Mouse (Mus musculus): ENCODE measurements around the gene Cpxm2. TPM values are rescaled to one million over a fixed set of nuclear protein-coding genes. Genes with fewer than 3 reads are reported as not detected.

Gene Cpxm2
- polyA plus RNA-seq, 2 experiments: 0.04 TPM; not detected in 1

GRCm38 (mm10) chr7:132171716-132172115 lies 17.2 kb upstream of the Cpxm2 start:
- H3K9ac ChIP-seq (replicated peaks): no peak overlapping the region
- ATAC-seq (ENCODE audit: insufficient read depth): no peak
- WGBS (ENCODE audit: insufficient replicate concordance): 63% methylated on average over 5 of the region's 5 CpGs
- H3K27me3 ChIP-seq (ENCODE audit: control insufficient read depth, insufficient read depth, low read length): no peaks in the 10 kb centered on the region
- no peak overlapping the region for H3K4me2 ChIP-seq (ENCODE audit: low read depth)
- H3K4me1 ChIP-seq (replicated peaks; ENCODE audit: control insufficient read depth in 2 of 2, insufficient read depth in 2 of 2, low read length in 1 of 2): no peaks in the 10 kb centered on the region
- H3K4me3 ChIP-seq (ENCODE audit: insufficient read depth in 1 of 2, low read depth in 2 of 2, low read length in 2 of 2): no peak overlapping the region
- no peak for DNase-seq (ENCODE audit: low read depth in 3 of 3, low spot score in 3 of 3)
- H3K9me3 ChIP-seq (ENCODE audit: control insufficient read depth, low read length): no peaks in the 10 kb centered on the region
- no peaks in the 10 kb centered on the region for H3K36me3 ChIP-seq (replicated peaks; ENCODE audit: control insufficient read depth, insufficient read depth, low read depth)
- TF ChIP-seq CTCF (IDR thresholded peaks at IDR 0.05; ENCODE audit: low read depth) (no peak), EP300 (IDR thresholded peaks at IDR 0.05; ENCODE audit: low read depth) (no peak)
- H3K27ac ChIP-seq: no peak overlapping the region

DNA sequence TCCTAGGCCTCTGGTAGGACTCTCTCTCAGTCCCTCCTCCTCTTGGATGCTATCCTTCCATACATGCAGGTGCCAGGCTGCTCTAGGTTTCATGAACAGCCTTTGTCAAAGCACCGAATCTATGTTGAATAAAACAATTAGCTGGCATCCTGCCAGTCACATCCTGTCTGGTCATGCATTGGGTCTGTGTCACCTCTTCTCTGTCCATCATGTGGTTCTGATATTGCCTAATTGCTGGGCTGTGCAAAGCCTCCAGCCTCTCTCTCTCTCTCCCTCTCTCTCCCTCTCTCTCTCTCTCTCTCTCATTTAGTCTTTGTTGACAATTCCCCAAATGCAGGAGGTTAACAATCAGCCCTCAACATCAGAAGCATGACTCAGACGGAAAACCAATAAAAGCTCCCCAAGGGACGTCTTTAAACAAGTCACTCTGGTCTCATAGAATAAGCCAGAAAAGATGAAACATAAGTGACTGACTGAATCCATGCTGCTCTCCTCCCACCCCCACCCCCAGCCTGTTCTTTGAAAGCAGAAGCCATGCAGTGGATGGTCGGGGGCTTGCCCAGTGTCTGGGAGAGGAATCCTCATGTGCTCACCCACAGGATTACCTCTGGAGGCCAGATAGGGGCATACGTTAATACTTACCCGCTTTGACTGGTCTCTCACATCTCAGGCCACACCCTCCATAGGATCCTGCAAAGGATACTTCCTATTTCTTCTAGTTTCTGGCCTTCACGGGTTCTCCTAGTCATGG lies 15.1 kb upstream of the Cpxm2 start:
- WGBS (ENCODE audit: insufficient replicate concordance): 38% methylated on average over 7 of the region's 7 CpGs
- Histone ChIP-seq H3K27me3 (ENCODE audit: control insufficient read depth, insufficient read depth, low read length) (no peaks in the 10 kb centered on the region), H3K9ac (replicated peaks) (no peak overlapping the region), H3K9me3 (ENCODE audit: control insufficient read depth, low read length) (no peaks in the 10 kb centered on the region), H3K27ac (no peak overlapping the region), H3K4me3 (ENCODE audit: insufficient read depth in 1 of 2, low read depth in 2 of 2, low read length in 2 of 2) (no peak overlapping the region), H3K4me2 (ENCODE audit: low read depth) (no peak overlapping the region), H3K4me1 (replicated peaks; ENCODE audit: control insufficient read depth in 2 of 2, insufficient read depth in 2 of 2, low read length in 1 of 2) (no peaks in the 10 kb centered on the region), H3K36me3 (replicated peaks; ENCODE audit: control insufficient read depth, insufficient read depth, low read depth) (no peaks in the 10 kb centered on the region)
- TF ChIP-seq EP300 (IDR thresholded peaks at IDR 0.05; ENCODE audit: low read depth) (no peak), CTCF (IDR thresholded peaks at IDR 0.05; ENCODE audit: low read depth) (no peak)
- ATAC-seq (ENCODE audit: insufficient read depth): no peak
- no peak for DNase-seq (ENCODE audit: low read depth in 3 of 3, low spot score in 3 of 3)

GRCm38 (mm10) chr7:132167239-132167638 lies 12.7 kb upstream of the Cpxm2 start:
- no peak for DNase-seq (ENCODE audit: low read depth in 3 of 3, low spot score in 3 of 3)
- Histone ChIP-seq H3K9ac (replicated peaks) (no peak overlapping the region), H3K36me3 (replicated peaks; ENCODE audit: control insufficient read depth, insufficient read depth, low read depth) (no peaks in the 10 kb centered on the region), H3K4me2 (ENCODE audit: low read depth) (no peak overlapping the region), H3K9me3 (ENCODE audit: control insufficient read depth, low read length) (no peaks in the 10 kb centered on the region), H3K4me3 (ENCODE audit: insufficient read depth in 1 of 2, low read depth in 2 of 2, low read length in 2 of 2) (no peak overlapping the region), H3K27ac (no peak overlapping the region), H3K27me3 (ENCODE audit: control insufficient read depth, insufficient read depth, low read length) (no peaks in the 10 kb centered on the region), H3K4me1 (replicated peaks; ENCODE audit: control insufficient read depth in 2 of 2, insufficient read depth in 2 of 2, low read length in 1 of 2) (no peaks in the 10 kb centered on the region)
- TF ChIP-seq EP300 (IDR thresholded peaks at IDR 0.05; ENCODE audit: low read depth): no peak
- TF ChIP-seq CTCF (IDR thresholded peaks at IDR 0.05; ENCODE audit: low read depth): no peak
- ATAC-seq (ENCODE audit: insufficient read depth): no peak
- 60% methylated on average over 4 of the region's 4 CpGs for WGBS (ENCODE audit: insufficient replicate concordance)

DNA sequence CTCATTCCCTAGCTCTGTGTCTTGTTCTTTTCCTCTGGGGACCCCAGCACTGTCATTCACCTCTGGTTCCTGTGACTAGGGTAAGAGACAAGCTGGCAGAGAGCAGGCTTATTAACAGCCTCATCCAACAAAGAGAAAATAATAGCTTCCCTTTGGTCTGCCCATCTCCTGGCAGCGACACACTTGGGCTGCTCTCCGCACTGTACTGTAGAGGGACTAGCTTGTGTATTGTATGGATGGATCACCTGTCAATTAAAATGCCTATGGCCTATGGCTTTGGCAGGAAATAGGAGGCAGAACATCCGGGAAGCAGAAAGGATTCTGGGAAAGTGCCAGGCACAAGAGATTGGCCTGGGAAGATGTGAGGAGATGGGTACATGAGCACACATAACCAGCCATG lies 7.7 kb upstream of the Cpxm2 start:
- TF ChIP-seq EP300 (IDR thresholded peaks at IDR 0.05; ENCODE audit: low read depth): no peak
- 58% methylated on average over 3 of the region's 3 CpGs for WGBS (ENCODE audit: insufficient replicate concordance)
- ATAC-seq (ENCODE audit: insufficient read depth): no peak
- DNase-seq (ENCODE audit: low read depth in 3 of 3, low spot score in 3 of 3): no peak
- Histone ChIP-seq H3K4me3 (ENCODE audit: insufficient read depth in 1 of 2, low read depth in 2 of 2, low read length in 2 of 2) (no peak overlapping the region), H3K9me3 (ENCODE audit: control insufficient read depth, low read length) (no peaks in the 10 kb centered on the region), H3K4me1 (replicated peaks; ENCODE audit: control insufficient read depth in 2 of 2, insufficient read depth in 2 of 2, low read length in 1 of 2) (no peaks in the 10 kb centered on the region), H3K36me3 (replicated peaks; ENCODE audit: control insufficient read depth, insufficient read depth, low read depth) (no peaks in the 10 kb centered on the region), H3K27ac (no peak overlapping the region), H3K27me3 (ENCODE audit: control insufficient read depth, insufficient read depth, low read length) (no peaks in the 10 kb centered on the region), H3K4me2 (ENCODE audit: low read depth) (no peak overlapping the region), H3K9ac (replicated peaks) (no peak overlapping the region)

DNA sequence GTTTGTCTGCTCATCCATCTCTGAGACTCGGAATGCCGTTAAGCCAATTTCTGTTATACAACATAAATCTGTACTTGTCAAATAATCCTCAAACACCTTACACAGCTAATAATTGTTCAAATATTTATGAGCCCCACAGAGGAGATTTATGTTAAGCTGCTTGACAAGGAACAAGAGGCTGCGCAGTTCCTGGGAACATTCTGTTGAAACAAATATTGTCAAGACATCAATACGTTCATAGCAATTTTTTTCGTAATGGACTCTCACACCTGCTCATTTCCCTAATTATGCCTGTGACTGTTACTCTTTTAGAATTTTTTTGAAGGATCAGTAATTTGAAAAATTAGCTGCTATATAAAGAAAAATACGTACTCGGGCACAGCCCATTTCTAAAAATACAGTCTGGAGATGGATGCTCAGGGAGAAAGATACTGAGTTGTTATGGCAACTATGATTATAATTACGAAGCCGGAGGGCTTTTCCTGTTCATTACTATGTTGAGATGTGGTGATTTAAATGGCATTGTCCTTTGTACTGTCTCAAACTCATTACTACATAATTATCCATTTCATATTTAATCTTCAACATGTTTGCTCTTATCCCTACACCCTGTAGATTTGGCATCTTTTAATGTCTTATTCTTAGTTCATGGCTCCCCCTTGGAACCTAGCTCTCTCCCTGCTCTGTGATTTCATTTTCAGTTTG lies 3.9 kb upstream of the Cpxm2 start:
- Histone ChIP-seq H3K9ac (replicated peaks) (no peak overlapping the region), H3K27me3 (ENCODE audit: control insufficient read depth, insufficient read depth, low read length) (peaks cover 10% of the 10 kb centered on the region; the same call in 1 of the 2 replicates), H3K4me2 (ENCODE audit: low read depth) (no peak overlapping the region), H3K4me3 (ENCODE audit: insufficient read depth in 1 of 2, low read depth in 2 of 2, low read length in 2 of 2) (no peak overlapping the region), H3K4me1 (replicated peaks; ENCODE audit: control insufficient read depth in 2 of 2, insufficient read depth in 2 of 2, low read length in 1 of 2) (no peaks in the 10 kb centered on the region), H3K9me3 (ENCODE audit: control insufficient read depth, low read length) (no peaks in the 10 kb centered on the region), H3K36me3 (replicated peaks; ENCODE audit: control insufficient read depth, insufficient read depth, low read depth) (no peaks in the 10 kb centered on the region), H3K27ac (no peak overlapping the region)
- 81% methylated on average over 9 of the region's 9 CpGs for WGBS (ENCODE audit: insufficient replicate concordance)
- DNase-seq (ENCODE audit: low read depth in 3 of 3, low spot score in 3 of 3) (no peak), ATAC-seq (ENCODE audit: insufficient read depth) (no peak)
- TF ChIP-seq CTCF (IDR thresholded peaks at IDR 0.05; ENCODE audit: low read depth) (no peak), EP300 (IDR thresholded peaks at IDR 0.05; ENCODE audit: low read depth) (no peak)
